Mouse (Mus musculus): ENCODE results near the gene Commd6.

DNA sequence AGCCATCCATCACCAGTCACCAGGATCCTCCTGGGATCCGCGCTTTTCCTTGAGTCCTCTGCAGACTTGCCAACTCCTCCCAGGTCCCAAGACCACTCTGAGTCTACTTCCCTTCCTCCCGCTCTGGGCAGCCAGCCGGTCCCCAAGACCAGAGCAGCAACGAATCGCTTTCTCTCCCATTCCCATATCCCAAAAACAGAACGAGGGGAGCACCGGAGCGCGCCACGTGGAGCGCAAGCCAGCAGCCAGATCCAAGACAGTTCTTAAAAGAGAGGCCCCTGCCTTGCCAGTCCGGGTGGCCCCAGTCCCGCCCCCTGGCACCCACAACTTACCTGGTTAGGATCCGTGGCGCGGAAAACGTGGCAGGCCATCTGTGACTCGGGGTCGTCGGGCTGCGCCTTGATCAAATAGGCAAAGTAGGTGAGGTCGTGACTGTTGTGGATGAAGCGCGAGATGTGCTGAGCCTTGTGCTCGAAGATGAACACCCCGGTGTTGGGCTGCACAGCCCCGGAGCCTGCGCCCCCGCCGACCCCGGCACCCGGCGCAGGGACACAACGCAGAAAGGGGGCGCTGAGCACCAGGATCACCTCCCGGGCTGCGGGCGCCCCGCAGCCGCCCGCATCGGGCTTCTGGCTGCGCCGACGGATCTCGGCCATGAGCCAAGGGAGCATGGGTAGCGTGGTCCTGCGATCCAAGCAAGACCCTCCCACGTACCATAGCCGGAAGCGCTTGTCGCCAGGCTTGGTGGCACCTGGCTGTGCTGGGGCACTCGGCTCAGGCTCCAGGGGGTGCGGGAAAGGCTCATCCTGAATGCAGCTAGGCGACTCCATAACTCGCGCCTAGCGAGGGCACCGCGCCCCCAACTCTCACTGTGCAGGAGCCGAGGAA is 32.6 kb downstream of the Commd6 start:
- no peak for TF ChIP-seq CTCF (IDR thresholded peaks at IDR 0.05; ENCODE audit: low read depth, low read length)
- no peak for TF ChIP-seq GATA1 (IDR thresholded peaks at IDR 0.05; ENCODE audit: borderline replicate concordance, low read length)
- TF ChIP-seq GATA2 (IDR thresholded peaks at IDR 0.05; ENCODE audit: borderline replicate concordance, low read depth, low read length) = no peak
- no peak for TF ChIP-seq TAL1 (conservative IDR thresholded peaks at IDR 0.05; ENCODE audit: low read depth, low read length)
- no peak for TF ChIP-seq POLR2AphosphoS5 (IDR thresholded peaks at IDR 0.05; ENCODE audit: insufficient replicate concordance, low read depth, low read length)
